Mouse (Mus musculus) left cerebral cortex, adult 2 months (tissue): ENCODE measurements around the gene Spice1. TPM values are rescaled to one million over a fixed set of nuclear protein-coding genes. Genes with fewer than 3 reads are reported as not detected.

Experiments used
- DNase-seq, 2 experiments: peaks; one replicate each; pipeline ENCODE4 v3.0.0; 2021 to 2022; ENCODE audit warnings: low spot score in 2 of 2, mixed read lengths in 1 of 2; ENCODE audit errors: extremely low spot score in 1 of 2
- H3K27ac ChIP-seq: fragments of 200-600 bp; 2 replicates; pipeline ENCODE4 v1.8.1; 2022
- H3K4me3 ChIP-seq: fragments of 200-600 bp; 2 replicates; pipeline ENCODE4 v1.8.1; 2022
- CTCF ChIP-seq: fragments of 200-600 bp; IDR thresholded peaks from 2 replicates; pipeline ENCODE4 v1.8.1; 2022; ENCODE audit warnings: antibody characterized with exemption, mild to moderate bottlenecking, moderate library complexity
- intact Hi-C: fragments of 180-260 bp; cut with DNase I; formaldehyde crosslinking; loops from one replicate; pipeline ENCODE4 v1.15.1; 2025
- total RNA-seq, 2 experiments: library from RNA; stranded (reverse); gene quantifications; 2 replicates each; pipeline ENCODE4 v1.2.3; 2021

Gene Spice1
- total RNA-seq, 2 experiments from 2014 or later: 19.5 to 22.7 TPM

DNA sequence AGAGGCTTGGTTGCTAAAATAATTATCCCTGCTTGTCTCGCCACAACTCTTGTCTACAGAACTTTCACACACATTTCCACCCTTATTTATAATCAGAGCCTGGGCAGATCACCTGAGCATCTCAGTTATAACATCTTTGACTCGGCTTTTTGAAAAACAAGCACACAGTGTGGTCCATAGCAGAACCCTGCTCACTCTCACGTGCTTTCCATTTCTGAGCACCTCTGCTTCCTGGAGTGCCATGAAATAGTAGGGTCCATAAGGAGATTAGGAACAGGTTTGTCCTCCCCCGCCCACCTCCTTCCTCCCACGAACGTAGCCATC, 15.3 kb upstream of the Spice1 start:
- intact Hi-C loops: loop anchor here (5.0 kb wide), 1 partner anchor 64 kb away; no protein-coding TSS in a partner anchor
- DNase-seq: no peak
- peak overlapping the region; percentile 62 for H3K4me3 ChIP-seq
- peak overlapping the region; percentile 96 for H3K27ac ChIP-seq
- TF ChIP-seq CTCF: no peak

DNA sequence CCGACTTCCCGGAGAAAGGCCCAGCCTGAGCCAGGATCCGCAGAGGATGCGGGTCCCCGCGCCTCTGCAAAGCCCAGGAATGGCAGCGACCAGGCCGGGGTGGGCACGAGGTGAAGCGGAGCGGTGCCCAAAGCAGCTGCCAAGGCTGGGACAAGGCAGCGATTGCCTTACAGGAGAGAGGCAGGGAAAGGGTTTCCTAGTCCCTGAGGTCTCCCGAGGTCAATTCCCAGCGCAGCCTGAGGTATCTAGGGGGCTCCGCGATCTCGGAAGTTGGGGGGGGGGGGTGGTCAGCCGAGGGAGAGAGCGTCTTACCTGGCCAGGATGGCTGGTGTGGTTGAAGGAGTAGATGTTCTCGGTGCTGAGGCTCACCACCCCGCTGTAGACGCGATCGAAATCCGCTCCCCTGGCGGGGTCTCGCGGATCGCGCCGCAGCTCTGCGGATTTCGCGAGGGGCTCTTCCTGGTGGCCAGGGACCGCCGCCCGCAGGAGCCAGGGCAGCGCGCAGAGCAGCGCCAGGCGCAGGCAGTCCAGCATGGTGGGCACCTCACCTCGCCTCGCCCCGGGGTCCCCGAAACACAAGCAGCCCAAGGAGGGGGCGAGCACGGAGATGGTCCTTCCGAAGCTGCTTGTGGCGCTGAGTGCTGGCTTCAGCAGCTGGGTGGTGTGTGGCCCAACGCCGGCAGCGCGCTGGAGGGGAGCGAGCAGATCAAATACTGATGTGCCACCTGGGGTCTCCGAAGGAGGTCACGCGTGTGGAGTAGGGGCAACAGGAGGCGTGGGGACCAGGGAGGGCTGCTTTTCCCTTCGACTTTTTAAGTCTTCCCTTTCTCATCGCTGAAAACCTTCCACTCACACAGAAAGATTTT, 14.7 kb upstream of the Spice1 start:
- DNase-seq: peak; percentile 35 to 51
- H3K4me3 ChIP-seq: peak overlapping the region; percentile 62
- TF ChIP-seq CTCF: no peak
- intact Hi-C loops: loop anchor here (5.0 kb wide), 1 partner anchor 65 kb away; no protein-coding TSS in a partner anchor
- peak overlapping the region; percentile 96 for H3K27ac ChIP-seq

DNA sequence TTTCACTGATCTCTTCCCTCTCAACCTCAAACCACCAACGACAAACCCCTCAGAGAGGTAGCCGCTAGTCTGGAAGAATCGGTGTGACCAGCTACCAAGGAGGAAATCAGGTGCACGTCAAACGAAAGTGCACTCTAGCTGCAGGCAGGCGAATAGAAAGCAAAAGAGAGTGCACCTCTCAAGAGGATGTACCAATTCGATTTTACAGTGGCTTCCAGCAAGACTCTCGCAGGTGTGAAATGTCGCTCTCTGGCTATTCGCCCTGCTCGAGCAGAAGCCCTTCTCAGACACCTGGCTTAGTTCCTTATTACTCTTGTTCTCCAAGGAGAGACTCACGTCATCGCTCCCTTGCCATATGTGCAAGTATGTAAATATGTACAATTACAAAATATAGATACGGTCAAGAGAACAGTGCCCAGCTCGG, 14.0 kb upstream of the Spice1 start, which contains the start of gene Sidt1:
Gene Sidt1 (minus strand): TSS at position 336 of the 424 bp plus-strand sequence.
- H3K4me3 ChIP-seq: peak within 1 kb of the TSS; percentile 62
- TF ChIP-seq CTCF: no peak; the same call in 1 of the 2 replicates
- H3K27ac ChIP-seq: peak within 1 kb of the TSS; percentile 96
- DNase-seq: peak in 1 of 2 experiments; percentile 48
- intact Hi-C loops: loop anchor here (5.0 kb wide), 1 partner anchor 66 kb away; no protein-coding TSS in a partner anchor

DNA sequence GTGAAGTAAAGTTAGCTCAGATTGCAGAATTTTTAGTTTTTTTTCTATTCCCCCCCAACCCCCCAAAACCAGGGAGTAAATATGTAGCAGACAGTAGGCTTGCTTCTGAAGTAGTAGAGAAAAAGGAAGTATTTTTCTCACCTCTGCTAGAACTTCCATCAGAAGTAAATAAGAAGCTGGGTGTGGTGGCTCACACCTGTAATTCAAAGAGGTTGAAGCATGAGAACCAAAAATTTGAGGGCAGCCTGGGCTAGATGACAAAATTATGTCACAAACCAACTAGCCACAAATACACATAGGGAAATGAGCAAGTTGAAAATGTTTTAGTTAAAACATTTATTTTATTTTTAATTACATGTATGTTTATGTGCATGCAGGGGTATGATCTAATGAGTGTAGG, 9.4 kb upstream of the Spice1 start:
- intact Hi-C loops: no loop called here
- no peak overlapping the region for H3K4me3 ChIP-seq
- no peak for TF ChIP-seq CTCF
- DNase-seq: no peak
- H3K27ac ChIP-seq: no peak overlapping the region

DNA sequence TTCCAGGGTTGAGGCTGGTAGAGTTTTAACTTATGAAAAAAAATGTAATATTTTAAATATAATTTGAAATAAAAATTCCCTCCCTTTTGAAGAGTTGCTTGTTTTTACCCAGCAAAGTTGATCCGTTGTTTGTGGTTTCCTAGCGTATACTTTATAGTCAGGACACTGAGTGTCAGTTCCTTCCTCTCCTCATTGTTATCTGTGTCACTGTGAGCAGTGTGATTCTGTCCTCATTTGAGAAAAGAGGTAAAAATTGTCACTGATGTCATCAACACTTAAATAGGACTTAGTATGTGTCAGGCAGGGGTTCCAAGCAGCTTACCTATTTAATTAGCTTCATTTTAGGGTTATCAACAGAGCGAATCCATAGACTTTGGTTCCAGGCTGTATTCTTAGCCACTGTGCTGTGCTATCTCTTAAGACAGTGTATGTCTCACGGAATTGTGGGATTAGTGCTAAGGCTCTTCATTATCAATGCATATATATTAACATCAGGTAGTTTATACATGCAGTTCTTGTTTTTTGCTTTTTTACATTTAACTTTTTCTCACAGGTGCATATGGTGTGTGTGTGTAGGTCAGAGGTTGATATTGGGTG, 3.0 kb downstream of the Spice1 start:
- no peak for TF ChIP-seq CTCF
- no peak overlapping the region for H3K27ac ChIP-seq
- H3K4me3 ChIP-seq: no peak overlapping the region
- DNase-seq: no peak
- intact Hi-C loops: no loop called here

DNA sequence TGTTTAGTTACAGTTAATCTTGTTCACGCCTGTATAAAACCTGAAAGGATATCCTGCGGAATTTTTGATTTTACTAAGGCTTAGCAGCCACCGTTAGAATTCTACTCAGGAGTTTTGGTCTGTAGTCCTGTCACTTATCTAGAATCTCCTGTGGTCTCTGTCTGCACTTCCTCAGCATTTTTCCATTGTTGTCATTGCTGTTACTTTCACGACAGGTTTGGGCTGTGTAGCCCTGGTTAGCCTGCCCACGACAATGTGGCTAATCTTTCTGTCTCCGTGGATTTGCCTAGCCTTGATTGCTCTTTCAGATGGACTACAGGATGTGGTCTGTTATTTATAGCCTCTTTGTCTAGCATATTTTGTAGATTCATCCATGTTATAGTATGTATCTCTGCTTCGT, 9.4 kb downstream of the Spice1 start:
- Histone ChIP-seq H3K4me3 (no peak overlapping the region), H3K27ac (no peak overlapping the region)
- no peak for TF ChIP-seq CTCF
- intact Hi-C loops: no loop called here
- no peak for DNase-seq

DNA sequence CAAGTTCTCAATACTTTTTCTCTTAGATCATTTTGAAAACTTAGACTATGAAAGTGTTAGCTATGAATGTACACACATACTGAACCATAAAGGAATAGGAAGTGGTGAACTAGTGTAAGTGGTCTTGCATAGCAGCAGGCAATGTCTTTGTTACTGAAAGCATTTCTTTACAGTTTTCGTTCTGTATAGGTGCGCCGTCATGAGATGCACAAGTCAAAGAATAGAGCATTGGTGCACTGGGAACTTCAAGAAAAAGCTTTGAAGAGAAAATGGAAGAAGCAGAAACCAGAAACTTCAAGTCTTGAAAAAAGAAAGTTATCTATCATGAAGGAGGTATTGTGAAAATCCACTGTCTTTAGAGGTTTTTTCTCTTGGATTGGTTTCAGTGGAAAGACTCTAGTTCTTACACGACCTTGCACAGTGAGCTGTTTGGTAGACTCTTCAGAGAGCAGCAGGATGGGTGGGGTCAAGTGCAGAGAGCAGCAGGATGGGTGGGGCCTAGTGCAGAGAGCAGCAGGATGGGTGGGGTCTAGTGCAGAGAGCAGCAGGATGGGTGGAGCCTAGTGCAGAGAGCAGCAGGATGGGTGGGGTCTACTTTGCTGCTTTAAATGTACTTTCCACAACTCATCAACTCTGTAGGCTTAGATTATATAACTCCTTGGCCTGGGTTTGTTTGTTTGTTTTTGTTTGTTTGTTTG, 10.8 kb downstream of the Spice1 start:
- no peak overlapping the region for H3K27ac ChIP-seq
- no peak overlapping the region for H3K4me3 ChIP-seq
- no peak for TF ChIP-seq CTCF
- intact Hi-C loops: no loop called here
- no peak for DNase-seq

DNA sequence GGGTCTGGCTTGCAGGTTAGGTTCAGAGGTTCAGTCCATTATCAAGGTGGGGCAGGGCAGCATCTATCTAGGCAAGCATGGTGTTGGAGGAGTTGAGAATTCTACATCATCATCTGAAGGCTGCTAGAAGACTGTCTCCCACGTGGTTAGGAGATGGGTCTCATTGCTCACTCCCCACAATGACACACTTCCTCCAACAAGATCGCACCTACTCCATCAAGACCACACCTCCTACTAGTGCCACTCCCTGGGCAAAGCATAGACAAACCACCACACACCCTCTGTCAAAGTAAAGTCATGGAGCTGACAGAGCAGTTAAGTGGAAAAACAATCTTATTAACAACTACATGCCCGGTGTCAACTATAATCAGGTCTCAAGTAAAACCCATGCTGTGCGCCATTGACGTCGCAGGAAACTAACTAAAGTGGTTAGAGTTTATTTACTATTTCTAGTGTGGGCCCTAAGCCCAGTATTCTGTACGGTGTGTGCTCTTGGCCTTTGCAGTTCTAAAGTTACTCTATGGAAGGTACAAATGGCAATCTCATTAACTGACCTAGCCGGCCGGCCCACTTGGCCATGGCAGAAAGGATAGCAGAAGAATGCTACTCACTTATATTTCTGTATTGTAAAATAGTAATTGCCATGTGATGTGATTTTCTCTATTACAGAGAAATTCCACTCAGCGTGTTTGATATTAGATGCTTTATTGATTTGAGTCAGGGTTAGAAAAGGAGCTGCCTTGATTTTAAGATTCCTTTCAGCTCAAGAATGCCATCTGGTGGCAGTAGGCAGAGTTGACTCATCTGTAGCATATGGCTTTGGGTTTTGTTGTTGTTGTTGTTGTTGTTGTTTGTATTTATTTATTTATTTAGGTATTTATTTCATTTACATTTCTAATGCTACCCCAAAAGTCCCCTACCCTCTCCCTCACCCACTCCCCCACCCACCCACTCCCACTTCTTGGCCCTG, 15.3 kb downstream of the Spice1 start:
- DNase-seq: no peak
- H3K27ac ChIP-seq: no peak overlapping the region
- intact Hi-C loops: loop anchor here (1.0 to 5.0 kb wide), 2 partner anchors 60 to 120 kb away; no protein-coding TSS in a partner anchor
- no peak overlapping the region for H3K4me3 ChIP-seq
- TF ChIP-seq CTCF: peak; percentile 86

DNA sequence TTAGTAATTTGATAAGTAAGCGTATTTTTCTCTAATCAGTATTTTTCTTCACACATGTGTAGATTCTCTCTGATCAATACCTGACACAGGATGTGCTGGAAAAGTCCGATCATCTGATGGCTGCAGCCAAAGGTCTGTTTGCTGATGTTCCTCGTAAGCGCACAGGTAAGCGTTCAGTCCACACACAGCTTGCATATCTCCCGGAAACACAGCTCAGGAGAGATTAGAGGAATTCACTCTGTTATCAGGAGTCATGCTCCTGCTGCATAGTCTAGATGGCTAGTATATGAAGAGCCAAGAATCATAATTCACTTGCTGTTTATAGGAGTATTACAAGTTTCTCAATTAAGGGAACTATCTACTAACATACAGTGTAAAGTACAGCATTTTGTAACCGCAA, 18.6 kb downstream of the Spice1 start:
- TF ChIP-seq CTCF: no peak
- no peak for DNase-seq

DNA sequence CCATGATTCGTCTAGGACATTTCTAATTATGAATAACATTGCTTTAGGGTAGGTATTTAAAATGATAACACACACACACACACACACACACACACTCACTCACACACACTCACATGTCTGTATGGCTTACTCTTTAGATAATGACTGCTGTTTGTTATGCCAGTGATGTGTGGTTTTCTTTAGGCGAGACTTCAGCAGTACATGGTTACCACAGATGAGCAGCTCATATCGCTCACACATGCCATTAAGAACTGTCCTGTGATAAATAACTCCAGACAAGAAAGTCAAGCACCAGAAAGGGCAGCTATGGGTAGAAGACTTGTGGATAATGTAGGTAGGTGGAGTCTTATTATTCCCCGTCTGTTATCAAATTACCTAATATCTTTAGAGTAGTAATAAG, 28.5 kb downstream of the Spice1 start:
- intact Hi-C loops: no loop called here
- TF ChIP-seq CTCF: no peak
- H3K4me3 ChIP-seq: no peak overlapping the region
- DNase-seq: no peak
- H3K27ac ChIP-seq: no peak overlapping the region

More for the DNA sequence above, 18.6 kb downstream of the Spice1 start:
- no peak overlapping the region for H3K4me3 ChIP-seq
- intact Hi-C loops: no loop called here
- no peak overlapping the region for H3K27ac ChIP-seq

DNA sequence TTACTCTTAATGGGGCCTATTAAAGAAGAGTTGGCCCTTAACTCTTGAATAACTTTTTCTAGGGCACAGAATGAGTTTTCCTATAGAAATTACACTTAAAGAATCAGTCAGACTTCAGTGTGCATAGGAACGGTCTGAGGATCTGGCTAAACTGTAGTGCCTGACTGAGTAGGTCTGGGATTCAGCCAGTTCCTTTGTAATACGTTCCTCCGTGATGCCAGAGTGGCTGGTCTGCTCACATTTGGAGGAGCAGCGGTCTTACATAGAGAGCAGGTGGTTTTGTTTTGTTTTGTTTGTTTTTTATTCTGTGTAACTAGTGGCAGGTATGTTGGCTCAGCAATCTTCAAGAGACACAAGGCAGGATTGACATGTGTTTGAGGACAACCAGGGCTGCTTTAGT, 33.1 kb downstream of the Spice1 start:
- Histone ChIP-seq H3K4me3 (no peak overlapping the region), H3K27ac (no peak overlapping the region)
- intact Hi-C loops: no loop called here
- no peak for DNase-seq
- TF ChIP-seq CTCF: no peak
